Mouse (Mus musculus) hindbrain, embryonic 11.5 days (tissue): ENCODE measurements around the gene Car5a. TPM values are rescaled to one million over a fixed set of nuclear protein-coding genes. Genes with fewer than 3 reads are reported as not detected.

ENCODE experiments used
- ATAC-seq: fragments of 200-750 bp; cut with Nextera tagmentation; 2 replicates; pipeline ENCODE4 v1.8.0; 2017; ENCODE audit warnings: mild to moderate bottlenecking, moderate TSS enrichment, moderate library complexity; ENCODE audit not compliant: low FRiP score
- DNase-seq: peaks from one replicate; pipeline ENCODE4 v3.0.0-alpha.2; 2015; ENCODE audit warnings: low spot score
- H3K27ac ChIP-seq: fragments of 300-500 bp; sonication (generic); 2 replicates; pipeline ENCODE4 v1.5.1; 2014; ENCODE audit warnings: mild to moderate bottlenecking, low read depth, low read length
- H3K27me3 ChIP-seq: fragments of 300-500 bp; sonication (generic); 2 replicates; pipeline ENCODE4 v1.6.1; 2014; ENCODE audit warnings: mild to moderate bottlenecking, low read length, moderate library complexity, mixed read lengths; ENCODE audit not compliant: control insufficient read depth, insufficient read depth
- H3K36me3 ChIP-seq: fragments of 300-500 bp; sonication (generic); 2 replicates; pipeline ENCODE4 v1.6.1; 2014; ENCODE audit warnings: mild to moderate bottlenecking, low read length, moderate library complexity, mixed read lengths; ENCODE audit not compliant: control insufficient read depth, insufficient read depth
- H3K4me1 ChIP-seq: fragments of 300-500 bp; sonication (generic); replicated peaks from 2 replicates; pipeline ENCODE4 v1.6.1; 2014; ENCODE audit warnings: low read length, mixed read lengths; ENCODE audit not compliant: control insufficient read depth, insufficient read depth
- H3K4me2 ChIP-seq: fragments of 300-500 bp; sonication (generic); replicated peaks from 2 replicates; pipeline ENCODE4 v1.6.1; 2014; ENCODE audit warnings: mild to moderate bottlenecking, low read depth, low read length
- H3K4me3 ChIP-seq: fragments of 300-500 bp; sonication (generic); 2 replicates; pipeline ENCODE4 v1.5.1; 2014; ENCODE audit warnings: low read depth, low read length
- H3K9ac ChIP-seq: fragments of 300-500 bp; sonication (generic); 2 replicates; pipeline ENCODE4 v1.6.1; 2014; ENCODE audit warnings: low read depth, low read length
- H3K9me3 ChIP-seq: fragments of 300-500 bp; sonication (generic); 2 replicates; pipeline ENCODE4 v1.6.1; 2016; ENCODE audit warnings: low read length; ENCODE audit not compliant: control insufficient read depth
- WGBS: fragments of 180-500 bp; shearing (Covaris S2); extraction: QIAGEN DNeasy Blood & Tissue Kit; methylation state at CpG from one replicate; pipeline ENCODE4 v1.1.7; 2014; 5-methylcytosine and 5-hydroxymethylcytosine counted together
- polyA plus RNA-seq: library from polyadenylated mRNA; unstranded; fragments of >200 nt; fragmentation: Nextera tagmentation; extraction: Ambion mirVana; gene quantifications from 2 replicates; pipeline ENCODE4 v1.2.1, GENCODE M21; 2014

The Car5a gene
- polyA plus RNA-seq, 1 experiment from 2014 or later: not detected

- Histone ChIP-seq H3K4me3 (no peak overlapping the region), H3K9ac (no peak overlapping the region), H3K36me3 (peaks cover 10% of the 10 kb centered on the region; the same call in 1 of the 2 replicates), H3K27me3 (no peaks in the 10 kb centered on the region), H3K4me2 (no peak overlapping the region), H3K4me1 (no peaks in the 10 kb centered on the region), H3K27ac (no peak overlapping the region), H3K9me3 (no peaks in the 10 kb centered on the region)
- DNase-seq: no peak
- ATAC-seq: no peak
- 96% methylated on average over 13 of the region's 13 CpGs for WGBS
Measured at GRCm38 (mm10) chr8:121978670-121979069, 34.0 kb upstream of the Car5a start.

GRCm38 (mm10) chr8:121977819-121978590, 33.3 kb upstream of the Car5a start:
- no peak overlapping the region for H3K9ac ChIP-seq
- H3K9me3 ChIP-seq: no peaks in the 10 kb centered on the region
- H3K36me3 ChIP-seq: peaks cover 10% of the 10 kb centered on the region; the same call in 1 of the 2 replicates
- DNase-seq: peak; percentile 64
- no peak overlapping the region for H3K4me2 ChIP-seq
- no peak for ATAC-seq
- H3K27ac ChIP-seq: no peak overlapping the region
- 74% methylated on average over 8 of the region's 8 CpGs for WGBS
- H3K4me3 ChIP-seq: no peak overlapping the region
- H3K27me3 ChIP-seq: no peaks in the 10 kb centered on the region
- no peaks in the 10 kb centered on the region for H3K4me1 ChIP-seq

- H3K9ac ChIP-seq: no peak overlapping the region
- peaks cover 7% of the 10 kb centered on the region; the same call in 1 of the 2 replicates for H3K36me3 ChIP-seq
- no peak for DNase-seq
- no peak overlapping the region for H3K4me2 ChIP-seq
- H3K4me1 ChIP-seq: no peaks in the 10 kb centered on the region
- no peak overlapping the region for H3K4me3 ChIP-seq
- no peaks in the 10 kb centered on the region for H3K27me3 ChIP-seq
- WGBS: 92% methylated on average over 28 of the region's 28 CpGs
- no peaks in the 10 kb centered on the region for H3K9me3 ChIP-seq
- no peak for ATAC-seq
- no peak overlapping the region for H3K27ac ChIP-seq
Measured at GRCm38 (mm10) chr8:121973906-121974305, 29.2 kb upstream of the Car5a start.

- Histone ChIP-seq H3K4me1 (peaks cover 8% of the 10 kb centered on the region), H3K4me2 (no peak overlapping the region), H3K36me3 (peaks cover 5% of the 10 kb centered on the region; the same call in 1 of the 2 replicates), H3K9ac (no peak overlapping the region), H3K27ac (no peak overlapping the region), H3K9me3 (no peaks in the 10 kb centered on the region), H3K4me3 (no peak overlapping the region), H3K27me3 (no peaks in the 10 kb centered on the region)
- WGBS: 76% methylated on average over 17 of the region's 17 CpGs
- no peak for DNase-seq
- no peak for ATAC-seq
Measured at GRCm38 (mm10) chr8:121971488-121972058, 26.9 kb upstream of the Car5a start.

GRCm38 (mm10) chr8:121970225-121970624, 25.5 kb upstream of the Car5a start:
- Histone ChIP-seq H3K27ac (no peak overlapping the region), H3K36me3 (0 out of 2 replicates have a peak, but pooled peaks cover 5% of the 10 kb centered on the region), H3K4me3 (no peak overlapping the region), H3K4me2 (no peak overlapping the region), H3K9ac (no peak overlapping the region), H3K27me3 (no peaks in the 10 kb centered on the region), H3K9me3 (no peaks in the 10 kb centered on the region), H3K4me1 (peaks cover 10% of the 10 kb centered on the region)
- WGBS: 91% methylated on average over 8 of the region's 8 CpGs
- DNase-seq: no peak
- no peak for ATAC-seq

- Histone ChIP-seq H3K27me3 (no peaks in the 10 kb centered on the region), H3K4me1 (peaks cover 10% of the 10 kb centered on the region), H3K36me3 (no peaks in the 10 kb centered on the region), H3K9ac (no peak overlapping the region), H3K9me3 (no peaks in the 10 kb centered on the region), H3K4me3 (no peak overlapping the region), H3K4me2 (no peak overlapping the region), H3K27ac (no peak overlapping the region)
- 74% methylated on average over 4 of the region's 4 CpGs for WGBS
- ATAC-seq (no peak), DNase-seq (no peak)
Measured at GRCm38 (mm10) chr8:121968542-121968941, 23.8 kb upstream of the Car5a start.

- no peaks in the 10 kb centered on the region for H3K36me3 ChIP-seq
- H3K4me1 ChIP-seq: peaks cover 10% of the 10 kb centered on the region
- no peak overlapping the region for H3K9ac ChIP-seq
- H3K4me2 ChIP-seq: no peak overlapping the region
- DNase-seq (no peak), ATAC-seq (no peak)
- H3K4me3 ChIP-seq: no peak overlapping the region
- 50% methylated on average over 4 of the region's 4 CpGs for WGBS
- no peaks in the 10 kb centered on the region for H3K9me3 ChIP-seq
- no peaks in the 10 kb centered on the region for H3K27me3 ChIP-seq
- 0 out of 2 replicates have a peak overlapping the region, but pooled peaks have one; percentile 13 for H3K27ac ChIP-seq
Measured at GRCm38 (mm10) chr8:121967977-121968376, 23.3 kb upstream of the Car5a start.

GRCm38 (mm10) chr8:121966714-121967448, 22.2 kb upstream of the Car5a start:
- Histone ChIP-seq H3K9me3 (no peaks in the 10 kb centered on the region), H3K36me3 (no peaks in the 10 kb centered on the region), H3K4me1 (peaks cover 10% of the 10 kb centered on the region), H3K27me3 (no peaks in the 10 kb centered on the region), H3K4me3 (no peak overlapping the region), H3K4me2 (no peak overlapping the region), H3K9ac (peak overlapping the region; percentile 15; the same call in 1 of the 2 replicates), H3K27ac (no peak overlapping the region)
- WGBS: 42% methylated on average over 7 of the region's 7 CpGs
- ATAC-seq (peak; percentile 25; the same call in 1 of the 2 replicates), DNase-seq (no peak)
